Comparison of ENCODE assay signal across 23 mouse cellular contexts in the genomic region with DNA sequence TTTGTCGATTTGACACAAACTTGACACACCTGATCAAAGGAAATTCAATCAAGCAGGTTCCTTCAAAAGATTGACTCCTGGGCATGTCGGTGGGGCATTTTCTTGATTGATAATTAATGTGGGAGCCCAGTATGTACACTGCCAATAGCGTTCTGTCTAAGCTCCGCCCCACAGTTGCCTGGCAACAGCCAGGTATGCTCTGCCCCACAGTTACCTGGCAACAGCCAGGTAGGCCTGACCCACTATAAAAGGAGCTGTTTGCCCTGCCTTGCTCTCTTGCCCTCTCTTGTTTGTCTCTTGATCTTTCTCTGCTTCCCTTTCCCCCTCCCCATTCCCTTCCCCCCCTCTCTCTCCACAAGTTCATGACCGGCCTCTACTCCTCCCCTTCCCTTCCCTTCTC. TPM values are rescaled to one million over a fixed set of nuclear protein-coding genes. Genes with fewer than 3 reads are reported as not detected.
DNase-seq lines count a peak whose midpoint lies in the region; ATAC-seq and TF ChIP-seq lines count a peak whose summit lies in the region.
"Had no signal": no experiment of that assay in that cellular context is flagged by ENCODE, and none has a peak within 500 bp of the region (broad histone marks: within the 10 kb centered on the region; RNA-seq: fewer than 3 reads in every experiment).

No protein-coding gene starts in this region.

- H3K27ac ChIP-seq in kidney, embryonic 16.5 days (ENCODE audit: low read length) = no peak overlapping the region
- H3K27ac ChIP-seq in lung, embryonic 16.5 days (ENCODE audit: low read length) = no peak overlapping the region
- no peak overlapping the region for H3K27ac ChIP-seq in lung, postnatal 0 days (ENCODE audit: low read length)
- no peak overlapping the region for H3K27ac ChIP-seq in stomach, postnatal 0 days (replicated peaks)
- H3K27ac ChIP-seq: forebrain, embryonic 13.5 days; hindbrain, embryonic 10.5 days; limb, embryonic 15.5 days; liver, embryonic 13.5 days; midbrain, embryonic 12.5 days; neural tube, embryonic 12.5 days had no signal

- no peaks in the 10 kb centered on the region for H3K36me3 ChIP-seq in kidney, embryonic 16.5 days (ENCODE audit: insufficient read depth, low read length)
- no peaks in the 10 kb centered on the region for H3K36me3 ChIP-seq in lung, embryonic 16.5 days (ENCODE audit: control insufficient read depth, insufficient read depth, low read length)
- no peaks in the 10 kb centered on the region for H3K36me3 ChIP-seq in lung, postnatal 0 days (ENCODE audit: insufficient read depth, low read length)
- H3K36me3 ChIP-seq in stomach, postnatal 0 days (ENCODE audit: control insufficient read depth, insufficient read depth, low read length) = no peaks in the 10 kb centered on the region
- H3K36me3 ChIP-seq: hindbrain, embryonic 10.5 days; limb, embryonic 15.5 days; liver, embryonic 13.5 days; midbrain, embryonic 12.5 days; neural tube, embryonic 12.5 days had no signal

- H3K9me3 ChIP-seq in kidney, embryonic 16.5 days (ENCODE audit: low read length) = no peaks in the 10 kb centered on the region
- no peaks in the 10 kb centered on the region for H3K9me3 ChIP-seq in lung, embryonic 16.5 days (ENCODE audit: control insufficient read depth, low read length)
- no peaks in the 10 kb centered on the region for H3K9me3 ChIP-seq in lung, postnatal 0 days (ENCODE audit: low read length)
- H3K9me3 ChIP-seq in stomach, postnatal 0 days (ENCODE audit: control insufficient read depth, low read length) = no peaks in the 10 kb centered on the region
- H3K9me3 ChIP-seq: forebrain, embryonic 13.5 days; hindbrain, embryonic 10.5 days; limb, embryonic 15.5 days; liver, embryonic 13.5 days; midbrain, embryonic 12.5 days had no signal

- peak; percentile 12 for DNase-seq in kidney, adult 11 months
- DNase-seq in lung, postnatal 25 days (ENCODE audit: low spot score) = no peak
- DNase-seq in lung, postnatal 0 days (ENCODE audit: low spot score) = peak; percentile 15
- DNase-seq in stomach, postnatal 0 days (ENCODE audit: low spot score) = peak; percentile 65
- DNase-seq in embryo, embryonic 10.5 days (ENCODE audit: low spot score) = no peak
- no peak for DNase-seq in spleen, adult 18-20 months
- DNase-seq: adrenal gland, postnatal 10 days; cerebellum, adult 8-10 months; cerebellum, postnatal 25 days; gastrocnemius, postnatal 10 days; heart, postnatal 14 days; liver, embryonic 13.5 days; right cerebral cortex, adult 18-20 months had no signal

- H3K4me3 ChIP-seq in kidney, embryonic 16.5 days (ENCODE audit: low read length) = no peak overlapping the region
- no peak overlapping the region for H3K4me3 ChIP-seq in lung, embryonic 16.5 days (ENCODE audit: low read length)
- no peak overlapping the region for H3K4me3 ChIP-seq in lung, postnatal 0 days (ENCODE audit: low read depth, low read length)
- no peak overlapping the region for H3K4me3 ChIP-seq in stomach, postnatal 0 days (ENCODE audit: low read depth, low read length)
- H3K4me3 ChIP-seq: forebrain, embryonic 13.5 days; hindbrain, embryonic 10.5 days; limb, embryonic 15.5 days; liver, embryonic 13.5 days; megakaryocyte, embryonic 14.5 days; midbrain, embryonic 12.5 days; myocyte; neural tube, embryonic 12.5 days had no signal

- H3K27me3 ChIP-seq in kidney, embryonic 16.5 days (ENCODE audit: insufficient read depth, low read length) = no peaks in the 10 kb centered on the region
- H3K27me3 ChIP-seq in lung, embryonic 16.5 days (ENCODE audit: control insufficient read depth, insufficient read depth, low read depth, low read length) = no peaks in the 10 kb centered on the region
- no peaks in the 10 kb centered on the region for H3K27me3 ChIP-seq in lung, postnatal 0 days (replicated peaks; ENCODE audit: insufficient read depth, low read length)
- H3K27me3 ChIP-seq in stomach, postnatal 0 days (ENCODE audit: control insufficient read depth, insufficient read depth, low read length) = no peaks in the 10 kb centered on the region; the same call in 1 of the 2 replicates
- H3K27me3 ChIP-seq: forebrain, embryonic 13.5 days; limb, embryonic 15.5 days; liver, embryonic 13.5 days; megakaryocyte, embryonic 14.5 days; midbrain, embryonic 12.5 days; neural tube, embryonic 12.5 days had no signal

- H3K4me1 ChIP-seq in kidney, embryonic 16.5 days (ENCODE audit: insufficient read depth, low read length) = 0 out of 2 replicates have a peak, but pooled peaks cover 3% of the 10 kb centered on the region
- H3K4me1 ChIP-seq in lung, embryonic 16.5 days (replicated peaks; ENCODE audit: control insufficient read depth, insufficient read depth, low read length) = peaks cover 5% of the 10 kb centered on the region; the same call in 1 of the 2 replicates
- no peaks in the 10 kb centered on the region for H3K4me1 ChIP-seq in lung, postnatal 0 days (ENCODE audit: insufficient read depth, low read depth, low read length)
- H3K4me1 ChIP-seq in stomach, postnatal 0 days (replicated peaks; ENCODE audit: control insufficient read depth, insufficient read depth) = no peaks in the 10 kb centered on the region
- H3K4me1 ChIP-seq: limb, embryonic 15.5 days; liver, embryonic 13.5 days had no signal

- WGBS in kidney, embryonic 16.5 days = 59% methylated on average over 5 of the region's 5 CpGs
- WGBS in lung, embryonic 16.5 days = 36% methylated on average over 5 of the region's 5 CpGs
- 55% methylated on average over 5 of the region's 5 CpGs for WGBS in lung, postnatal 0 days
- 43% methylated on average over 5 of the region's 5 CpGs for WGBS in stomach, postnatal 0 days

- ATAC-seq in kidney, embryonic 16.5 days (ENCODE audit: low FRiP score, low TSS enrichment) = no peak
- peak; percentile 70 for ATAC-seq in lung, embryonic 16.5 days (ENCODE audit: low read depth)
- peak; percentile 32 for ATAC-seq in lung, postnatal 0 days
- peak; percentile 80 for ATAC-seq in stomach, postnatal 0 days (ENCODE audit: low FRiP score, low TSS enrichment)
- ATAC-seq: forebrain, embryonic 13.5 days; hindbrain, embryonic 16.5 days had no signal

- no peak for TF ChIP-seq CTCF in lung, postnatal 0 days (IDR thresholded peaks at IDR 0.05)
- TF ChIP-seq CTCF in stomach, postnatal 0 days (IDR thresholded peaks at IDR 0.05; ENCODE audit: low read depth) = no peak

- no peak overlapping the region for H3K9ac ChIP-seq in kidney, embryonic 16.5 days (replicated peaks; ENCODE audit: low read length)
- no peak overlapping the region for H3K9ac ChIP-seq in lung, embryonic 16.5 days (ENCODE audit: low read length)
- H3K9ac ChIP-seq in lung, postnatal 0 days (replicated peaks; ENCODE audit: low read depth) = no peak overlapping the region
- H3K9ac ChIP-seq in stomach, postnatal 0 days (ENCODE audit: low read length) = no peak overlapping the region
- H3K9ac ChIP-seq: forebrain, embryonic 13.5 days; limb, embryonic 15.5 days; liver, embryonic 13.5 days; midbrain, embryonic 12.5 days; neural tube, embryonic 12.5 days had no signal

- TF ChIP-seq EP300 in lung, postnatal 0 days (IDR thresholded peaks at IDR 0.05) = no peak
- TF ChIP-seq EP300 in stomach, postnatal 0 days (optimal IDR thresholded peaks at IDR 0.05) = no peak

- H3K4me2 ChIP-seq in kidney, embryonic 16.5 days (replicated peaks; ENCODE audit: low read depth, low read length) = no peak overlapping the region
- no peak overlapping the region for H3K4me2 ChIP-seq in lung, embryonic 16.5 days (ENCODE audit: low read depth, low read length)
- no peak overlapping the region for H3K4me2 ChIP-seq in lung, postnatal 0 days (replicated peaks; ENCODE audit: low read depth, low read length)
- no peak overlapping the region for H3K4me2 ChIP-seq in stomach, postnatal 0 days (replicated peaks; ENCODE audit: low read depth)
- H3K4me2 ChIP-seq: forebrain, embryonic 13.5 days; limb, embryonic 15.5 days; liver, embryonic 13.5 days; midbrain, embryonic 12.5 days; neural tube, embryonic 12.5 days had no signal

RNA-seq across cellular contexts. Expression of gene Fry, which starts 35.3 kb away (rescaled TPM):
- polyA plus RNA-seq in kidney, embryonic 16.5 days (2015; fragmentation: Nextera tagmentation; extraction: Ambion mirVana) = 5.7 and 7.8 TPM in 2 replicates
- polyA plus RNA-seq in lung, embryonic 16.5 days (2015; fragmentation: Nextera tagmentation; extraction: Ambion mirVana) = 8.9 and 9.7 TPM in 2 replicates
- 17.2 and 20.8 TPM in 2 replicates for polyA plus RNA-seq in lung, postnatal 0 days (2015; fragmentation: Nextera tagmentation; extraction: Ambion mirVana)
- 6.4 and 6.5 TPM in 2 replicates for polyA plus RNA-seq in stomach, postnatal 0 days (2015; fragmentation: Nextera tagmentation; extraction: Ambion mirVana)

Comparison
In these comparisons a context has a peak if more than half of its experiments do, and no peak if none do; other contexts are left out.
1. DNase-seq: peak in kidney, adult 11 months (single experiment), lung, postnatal 0 days (single experiment) and stomach, postnatal 0 days (single experiment); none in lung, postnatal 25 days (single experiment), embryo, embryonic 10.5 days (single experiment) and spleen, adult 18-20 months (0 of 2).